Mouse (Mus musculus): ENCODE measurements around the gene Gatc.

- TF ChIP-seq CTCF (IDR thresholded peaks at IDR 0.05; ENCODE audit: borderline replicate concordance, insufficient read depth, low read depth, low read length) (no peak), POLR2A (IDR thresholded peaks at IDR 0.05; ENCODE audit: borderline replicate concordance, insufficient read depth, low read length) (no peak)
Measured at GRCm38 (mm10) chr5:115330955-115331354, 10.0 kb downstream of the Gatc start.
